Mouse (Mus musculus): ENCODE measurements around the gene Slc30a2.

- TF ChIP-seq CTCF (conservative IDR thresholded peaks at IDR 0.05; ENCODE audit: insufficient read depth, insufficient read length, low read depth, low read length) (no peak), POLR2A (IDR thresholded peaks at IDR 0.05; ENCODE audit: low read depth, low read length) (no peak)
Observed at GRCm38 (mm10) chr4:134345802-134346201, 2.8 kb downstream of the Slc30a2 start.
